Mouse (Mus musculus) midbrain, postnatal 0 days (tissue): ENCODE measurements at regions not wholly inside any gene's neighbourhood (a gene's known extent, or its start where the extent isn't known, plus 50 kb on each side); places are given as distances from the start of the nearest gene placed in this dataset.

Source experiments
- ATAC-seq: fragments of 200-750 bp; cut with Nextera tagmentation; 2 replicates; pipeline ENCODE4 v1.8.0; 2017; ENCODE audit warnings: moderate number of reproducible peaks, mild to moderate bottlenecking, moderate TSS enrichment, moderate library complexity; ENCODE audit not compliant: low FRiP score
- DNase-seq: peaks from one replicate; pipeline ENCODE4 v3.0.0-alpha.2; 2015; ENCODE audit warnings: low spot score
- H3K27ac ChIP-seq: fragments of 300-500 bp; sonication (generic); 2 replicates; pipeline ENCODE4 v1.5.1; 2014; ENCODE audit warnings: low read depth, mild to moderate bottlenecking, low read length, mixed read lengths
- H3K27me3 ChIP-seq: fragments of 300-500 bp; sonication (generic); 2 replicates; pipeline ENCODE4 v1.6.1; 2014; ENCODE audit warnings: low read length, control low read depth, mixed read lengths; ENCODE audit not compliant: insufficient read depth
- H3K36me3 ChIP-seq: fragments of 300-500 bp; sonication (generic); 2 replicates; pipeline ENCODE4 v1.6.1; 2014; ENCODE audit warnings: low read length, control low read depth, mixed read lengths; ENCODE audit not compliant: insufficient read depth
- H3K4me1 ChIP-seq: fragments of 300-500 bp; sonication (generic); 2 replicates; pipeline ENCODE4 v1.6.1; 2014; ENCODE audit warnings: mild to moderate bottlenecking, control low read depth, antibody characterized with exemption, low read length, mixed read lengths; ENCODE audit not compliant: insufficient read depth
- H3K4me2 ChIP-seq: fragments of 300-500 bp; sonication (generic); 2 replicates; pipeline ENCODE4 v1.6.1; 2014; ENCODE audit warnings: low read depth, mild to moderate bottlenecking, low read length, mixed read lengths; ENCODE audit not compliant: poor library complexity, severe bottlenecking
- H3K4me3 ChIP-seq: fragments of 300-500 bp; sonication (generic); 2 replicates; pipeline ENCODE4 v1.5.1; 2014; ENCODE audit warnings: low read depth, mild to moderate bottlenecking, low read length, moderate library complexity
- H3K9ac ChIP-seq: fragments of 300-500 bp; sonication (generic); replicated peaks from 2 replicates; pipeline ENCODE4 v1.6.1; 2014; ENCODE audit warnings: mild to moderate bottlenecking, low read length, moderate library complexity, mixed read lengths; ENCODE audit not compliant: poor library complexity, severe bottlenecking
- H3K9me3 ChIP-seq: fragments of 300-500 bp; sonication (generic); 2 replicates; pipeline ENCODE4 v1.6.1; 2016; ENCODE audit warnings: low read length, control low read depth
- CTCF ChIP-seq: IDR thresholded peaks from 2 replicates; pipeline ENCODE4 v1.5.1; 2016; ENCODE audit warnings: antibody characterized with exemption, mild to moderate bottlenecking
- WGBS: fragments of 180-500 bp; shearing (Covaris S2); extraction: QIAGEN DNeasy Blood & Tissue Kit; methylation state at CpG from one replicate; pipeline ENCODE4 v1.1.7; 2014; 5-methylcytosine and 5-hydroxymethylcytosine counted together

DNA sequence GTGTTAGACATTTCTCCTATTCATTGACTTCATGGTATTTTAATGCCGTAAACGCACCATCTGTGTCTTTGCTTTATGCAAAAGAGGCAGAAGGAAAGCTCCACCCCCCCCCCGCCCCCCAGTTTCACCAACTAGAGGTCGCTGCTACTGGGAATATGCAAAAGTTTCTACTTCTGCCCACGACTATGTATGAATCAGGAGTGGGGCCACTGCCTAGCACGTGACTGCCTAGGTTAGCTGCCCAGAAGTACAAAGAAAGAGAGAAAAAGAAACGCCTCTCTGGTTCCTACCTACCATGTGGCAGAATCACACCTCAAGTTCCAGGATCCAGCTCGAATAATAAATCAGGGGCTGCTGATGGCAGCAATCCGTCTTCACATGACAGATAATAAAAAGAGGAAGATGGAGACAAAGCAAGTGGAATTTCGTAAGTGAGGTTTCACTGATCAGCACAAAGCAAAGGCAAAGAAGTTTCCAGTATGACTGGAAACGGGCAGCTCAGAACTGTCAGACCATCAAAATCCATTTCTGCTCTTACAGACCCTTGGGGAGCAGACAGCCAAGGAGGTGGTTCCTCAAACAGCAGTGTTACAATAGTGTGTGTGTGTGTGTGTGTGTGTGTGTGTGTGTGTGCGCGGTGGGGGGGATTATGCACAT lies 108.9 kb upstream of the Ppm1h start:
- 67% methylated on average over 13 of the region's 13 CpGs for WGBS
- no peaks in the 10 kb centered on the region for H3K27me3 ChIP-seq
- TF ChIP-seq CTCF: no peak
- no peaks in the 10 kb centered on the region for H3K36me3 ChIP-seq
- no peak overlapping the region for H3K4me2 ChIP-seq
- DNase-seq: peak; percentile 13
- H3K9me3 ChIP-seq: no peaks in the 10 kb centered on the region
- H3K9ac ChIP-seq: no peak overlapping the region
- no peak overlapping the region for H3K27ac ChIP-seq
- no peaks in the 10 kb centered on the region; the same call in 1 of the 2 replicates for H3K4me1 ChIP-seq
- H3K4me3 ChIP-seq: no peak overlapping the region
- no peak for ATAC-seq

DNA sequence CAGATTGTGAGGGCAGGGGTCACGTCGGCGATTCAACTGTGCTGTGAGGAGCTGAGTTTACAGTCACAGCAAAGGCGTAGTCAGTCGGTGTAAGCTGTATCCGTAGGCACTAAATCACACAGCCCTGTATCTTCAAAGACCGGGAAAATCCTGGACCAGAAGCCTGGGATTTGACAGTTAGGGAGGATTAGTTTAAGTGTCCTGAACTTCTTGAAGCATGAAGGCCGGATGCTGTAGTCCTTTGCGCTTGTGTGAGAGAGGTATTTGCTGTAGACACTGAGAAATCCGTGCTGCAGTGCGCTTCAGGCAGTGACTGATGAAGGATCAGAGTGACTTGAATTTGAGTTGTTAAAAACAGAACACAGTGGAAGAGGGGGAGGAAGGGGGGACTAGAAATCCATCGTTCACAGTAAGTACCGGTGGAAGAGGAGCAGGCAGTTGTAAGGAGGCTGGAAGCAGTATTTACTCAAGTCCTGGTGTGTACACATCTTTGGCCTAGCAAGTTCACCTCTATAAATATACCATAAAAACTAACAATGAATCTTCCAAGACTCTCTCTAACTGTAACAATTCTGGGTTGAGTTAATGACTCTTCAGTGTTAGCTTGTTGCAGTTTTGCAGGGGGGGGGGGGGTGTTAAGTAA lies 107.5 kb upstream of the Ppm1h start:
- H3K36me3 ChIP-seq: no peaks in the 10 kb centered on the region
- 16% methylated on average over 13 of the region's 13 CpGs for WGBS
- no peaks in the 10 kb centered on the region; the same call in 1 of the 2 replicates for H3K4me1 ChIP-seq
- no peak overlapping the region for H3K4me2 ChIP-seq
- H3K9ac ChIP-seq: no peak overlapping the region
- no peak overlapping the region for H3K27ac ChIP-seq
- no peaks in the 10 kb centered on the region for H3K9me3 ChIP-seq
- H3K4me3 ChIP-seq: no peak overlapping the region
- H3K27me3 ChIP-seq: no peaks in the 10 kb centered on the region
- DNase-seq: no peak
- ATAC-seq: no peak
- no peak for TF ChIP-seq CTCF

DNA sequence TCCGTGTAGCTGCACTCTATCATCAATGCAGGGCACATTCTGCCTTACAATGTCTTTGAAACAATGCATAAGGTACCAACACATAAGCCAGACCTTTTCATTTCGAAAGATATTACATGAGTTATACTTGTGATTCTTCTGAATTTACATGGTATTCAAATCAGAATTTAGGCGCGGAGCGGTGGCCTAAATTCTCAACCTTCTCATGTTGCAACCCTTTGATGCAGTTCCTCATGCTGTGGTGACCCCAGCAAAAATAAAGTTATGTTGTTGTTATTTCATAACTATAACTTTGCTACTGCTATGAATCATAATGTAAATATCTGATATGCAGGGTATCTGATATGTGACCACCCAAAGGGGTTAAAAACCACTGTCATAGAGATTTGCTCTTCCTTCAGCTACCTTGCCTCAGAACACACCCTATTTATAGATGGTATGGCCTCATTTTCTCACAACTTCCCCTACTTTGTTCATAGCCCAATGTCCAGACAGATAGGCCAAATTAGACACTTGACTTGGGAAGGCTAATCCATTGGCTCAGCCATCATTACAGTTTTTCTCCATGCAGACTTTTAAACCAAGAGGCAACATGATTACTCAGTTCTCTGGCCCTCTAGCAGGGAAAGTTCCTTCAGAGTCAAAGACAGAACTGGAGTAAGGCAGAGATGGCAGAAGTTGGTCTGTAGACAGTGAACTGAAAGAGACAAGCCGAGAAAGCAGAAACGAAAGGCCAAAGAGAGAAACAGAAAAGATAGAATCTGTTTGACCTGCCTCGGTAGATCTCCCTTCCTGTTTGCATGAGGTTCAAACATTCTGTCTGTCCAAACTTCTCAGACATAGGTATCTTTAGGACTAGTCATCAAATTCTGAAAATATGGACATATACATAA lies 102.1 kb upstream of the Ppm1h start:
- WGBS: 95% methylated on average over 8 of the region's 8 CpGs
- no peaks in the 10 kb centered on the region for H3K4me1 ChIP-seq
- H3K9ac ChIP-seq: no peak overlapping the region
- no peak for ATAC-seq
- no peaks in the 10 kb centered on the region for H3K36me3 ChIP-seq
- no peak for DNase-seq
- TF ChIP-seq CTCF: no peak
- no peaks in the 10 kb centered on the region for H3K27me3 ChIP-seq
- no peak overlapping the region for H3K4me2 ChIP-seq
- H3K4me3 ChIP-seq: no peak overlapping the region
- no peak overlapping the region for H3K27ac ChIP-seq
- no peaks in the 10 kb centered on the region for H3K9me3 ChIP-seq

DNA sequence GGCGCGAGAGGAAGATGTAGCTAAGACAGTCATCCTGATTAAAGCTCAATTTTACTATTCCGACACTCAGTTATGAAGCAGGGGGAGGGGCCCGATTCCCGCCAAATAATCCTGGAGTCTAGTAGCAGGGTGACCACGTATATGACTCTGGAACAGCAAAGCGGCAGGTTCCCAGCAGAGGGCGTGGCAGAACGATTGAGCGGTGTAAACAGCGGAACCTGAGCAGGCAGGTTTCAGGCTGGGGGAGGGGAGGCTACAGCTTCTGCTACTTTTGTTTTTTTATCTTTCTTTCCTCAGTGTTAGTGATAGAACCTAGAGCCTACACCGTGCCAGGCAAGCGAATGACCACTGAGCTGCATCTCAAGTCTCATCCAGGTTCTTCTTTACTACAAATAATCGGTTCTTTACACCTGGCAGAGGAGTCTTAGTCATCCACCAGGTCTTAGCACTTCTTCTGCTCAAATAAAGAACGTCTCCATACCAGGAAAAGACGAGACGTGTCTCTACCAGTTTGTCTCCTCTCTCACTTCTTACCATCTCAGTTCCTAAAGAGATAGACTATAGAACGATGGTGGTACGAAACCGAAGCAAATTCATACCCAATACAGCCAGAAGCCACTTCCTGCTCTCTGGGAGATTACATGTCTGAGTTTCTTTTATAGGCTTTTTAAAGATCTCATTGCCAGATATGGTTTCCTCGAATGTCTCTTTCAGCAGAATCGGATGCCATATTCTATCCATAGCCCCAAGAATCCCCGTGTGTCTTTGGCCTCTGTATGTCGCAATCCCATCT lies 100.2 kb upstream of the Ppm1h start:
- Histone ChIP-seq H3K4me1 (no peaks in the 10 kb centered on the region), H3K9ac (no peak overlapping the region), H3K4me3 (no peak overlapping the region), H3K9me3 (no peaks in the 10 kb centered on the region), H3K27me3 (no peaks in the 10 kb centered on the region), H3K4me2 (no peak overlapping the region), H3K36me3 (no peaks in the 10 kb centered on the region), H3K27ac (no peak overlapping the region)
- ATAC-seq (no peak), DNase-seq (peak; percentile 41)
- 63% methylated on average over 24 of the region's 24 CpGs for WGBS
- TF ChIP-seq CTCF: peak; percentile 40

DNA sequence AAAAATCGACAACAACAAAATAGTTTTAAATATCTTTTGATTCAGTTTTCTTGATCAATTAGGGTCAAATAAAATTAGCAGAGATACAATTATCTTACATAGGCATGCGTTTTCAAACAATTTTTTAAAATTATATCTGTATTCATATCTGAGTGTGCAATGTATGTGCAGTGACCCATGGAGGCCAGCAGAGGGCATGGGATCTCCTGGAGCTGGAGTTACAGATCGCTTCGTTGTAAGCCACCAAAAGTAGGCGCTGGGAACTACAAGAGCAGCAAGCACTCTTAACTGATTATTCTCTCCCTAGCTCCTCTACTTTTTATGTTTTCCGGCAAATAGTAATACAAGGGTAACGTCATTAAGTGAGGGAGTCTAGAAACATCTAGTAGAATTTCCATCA lies 97.5 kb upstream of the Ppm1h start:
- WGBS: 87% methylated on average over 7 of the region's 7 CpGs
- H3K4me3 ChIP-seq: no peak overlapping the region
- no peaks in the 10 kb centered on the region for H3K4me1 ChIP-seq
- H3K36me3 ChIP-seq: no peaks in the 10 kb centered on the region
- DNase-seq (no peak), ATAC-seq (no peak)
- no peaks in the 10 kb centered on the region for H3K9me3 ChIP-seq
- no peak overlapping the region for H3K27ac ChIP-seq
- H3K4me2 ChIP-seq: no peak overlapping the region
- H3K9ac ChIP-seq: no peak overlapping the region
- TF ChIP-seq CTCF: 0 out of 2 replicates have a peak, but pooled peaks have one; percentile 5
- no peaks in the 10 kb centered on the region for H3K27me3 ChIP-seq
